Mouse (Mus musculus) lung, embryonic 15.5 days (tissue): Measurements from ENCODE around the gene Pex26. TPM values are rescaled to one million over a fixed set of nuclear protein-coding genes. Genes with fewer than 3 reads are reported as not detected.

ENCODE experiments used
- ATAC-seq: fragments of 200-750 bp; cut with Nextera tagmentation; 2 replicates; pipeline ENCODE4 v1.8.0; 2017; ENCODE audit warnings: moderate number of reproducible peaks, borderline replicate concordance; ENCODE audit not compliant: low FRiP score, low TSS enrichment; ENCODE audit errors: extremely low read depth
- H3K27ac ChIP-seq: fragments of 300-500 bp; sonication (generic); 2 replicates; pipeline ENCODE4 v1.5.1; 2015; ENCODE audit warnings: moderate library complexity, mild to moderate bottlenecking, inconsistent platforms
- H3K27me3 ChIP-seq: fragments of 300-500 bp; sonication (generic); 2 replicates; pipeline ENCODE4 v1.6.1; 2015; ENCODE audit warnings: inconsistent platforms
- H3K36me3 ChIP-seq: fragments of 300-500 bp; sonication (generic); 2 replicates; pipeline ENCODE4 v1.6.1; 2015; ENCODE audit warnings: inconsistent platforms
- H3K4me1 ChIP-seq: fragments of 300-500 bp; sonication (generic); 2 replicates; pipeline ENCODE4 v1.6.1; 2015; ENCODE audit warnings: inconsistent platforms
- H3K4me2 ChIP-seq: fragments of 300-500 bp; sonication (generic); 2 replicates; pipeline ENCODE4 v1.6.1; 2015; ENCODE audit warnings: inconsistent platforms, mild to moderate bottlenecking, moderate library complexity
- H3K4me3 ChIP-seq: fragments of 300-500 bp; sonication (generic); 2 replicates; pipeline ENCODE4 v1.5.1; 2015; ENCODE audit warnings: mild to moderate bottlenecking, inconsistent platforms
- H3K9ac ChIP-seq: fragments of 300-500 bp; sonication (generic); 2 replicates; pipeline ENCODE4 v1.6.1; 2015; ENCODE audit warnings: inconsistent platforms
- H3K9me3 ChIP-seq: fragments of 300-500 bp; sonication (generic); 2 replicates; pipeline ENCODE4 v1.6.1; 2016; ENCODE audit warnings: inconsistent platforms
- WGBS: fragments of 180-500 bp; shearing (Covaris S2); methylation state at CpG from one replicate; pipeline ENCODE4 v1.1.7; 2015; 5-methylcytosine and 5-hydroxymethylcytosine counted together
- polyA plus RNA-seq: library from polyadenylated mRNA; unstranded; fragments of >200 nt; fragmentation: Nextera tagmentation; extraction: Ambion mirVana; gene quantifications from 2 replicates; pipeline ENCODE4 v1.2.1, GENCODE M21; 2015

The Pex26 gene
- polyA plus RNA-seq, 1 experiment from 2014 or later: 13.5 TPM

DNA sequence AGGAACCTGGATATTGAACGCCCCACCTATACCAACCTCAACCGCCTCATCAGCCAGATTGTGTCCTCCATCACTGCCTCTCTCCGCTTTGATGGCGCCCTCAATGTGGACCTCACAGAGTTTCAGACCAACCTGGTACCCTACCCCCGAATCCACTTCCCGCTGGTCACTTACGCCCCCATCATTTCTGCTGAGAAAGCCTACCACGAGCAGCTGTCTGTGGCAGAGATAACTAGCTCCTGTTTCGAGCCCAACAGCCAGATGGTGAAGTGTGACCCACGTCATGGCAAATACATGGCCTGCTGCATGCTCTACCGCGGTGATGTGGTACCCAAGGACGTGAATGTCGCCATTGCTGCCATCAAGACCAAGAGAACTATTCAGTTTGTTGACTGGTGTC, 39.5 kb downstream of the Pex26 start:
- Histone ChIP-seq H3K4me2 (no peak overlapping the region), H3K4me3 (no peak overlapping the region), H3K27me3 (no peaks in the 10 kb centered on the region), H3K4me1 (no peaks in the 10 kb centered on the region), H3K9me3 (no peaks in the 10 kb centered on the region), H3K36me3 (0 out of 2 replicates have a peak, but pooled peaks cover 4% of the 10 kb centered on the region), H3K9ac (no peak overlapping the region), H3K27ac (no peak overlapping the region)
- WGBS: 97% methylated on average over 14 of the region's 14 CpGs
- no peak for ATAC-seq

DNA sequence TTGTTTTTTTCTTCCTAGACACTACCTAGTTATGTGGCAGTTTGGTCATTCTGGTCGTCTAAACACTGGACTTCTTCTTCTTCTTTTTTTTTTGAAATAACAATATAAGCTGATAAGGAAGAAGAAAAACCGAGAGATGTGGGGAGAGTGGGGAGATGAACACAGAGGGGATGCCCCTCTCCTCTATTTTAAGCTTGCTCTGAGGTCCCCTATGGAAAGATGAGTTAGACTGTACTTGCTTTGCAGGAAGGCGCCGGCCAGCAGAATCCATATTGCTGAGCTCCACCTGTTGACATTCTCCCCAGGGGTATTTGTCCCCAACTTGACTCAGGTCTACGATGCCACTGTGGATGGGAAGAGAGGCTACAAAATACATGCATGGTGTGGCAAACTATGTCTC, 40.6 kb downstream of the Pex26 start:
- H3K36me3 ChIP-seq: 0 out of 2 replicates have a peak, but pooled peaks cover 4% of the 10 kb centered on the region
- no peaks in the 10 kb centered on the region for H3K9me3 ChIP-seq
- no peak overlapping the region for H3K4me3 ChIP-seq
- no peak for ATAC-seq
- H3K4me1 ChIP-seq: no peaks in the 10 kb centered on the region
- WGBS: 59% methylated on average over 5 of the region's 5 CpGs
- no peaks in the 10 kb centered on the region for H3K27me3 ChIP-seq
- H3K4me2 ChIP-seq: no peak overlapping the region
- no peak overlapping the region for H3K9ac ChIP-seq
- H3K27ac ChIP-seq: no peak overlapping the region

DNA sequence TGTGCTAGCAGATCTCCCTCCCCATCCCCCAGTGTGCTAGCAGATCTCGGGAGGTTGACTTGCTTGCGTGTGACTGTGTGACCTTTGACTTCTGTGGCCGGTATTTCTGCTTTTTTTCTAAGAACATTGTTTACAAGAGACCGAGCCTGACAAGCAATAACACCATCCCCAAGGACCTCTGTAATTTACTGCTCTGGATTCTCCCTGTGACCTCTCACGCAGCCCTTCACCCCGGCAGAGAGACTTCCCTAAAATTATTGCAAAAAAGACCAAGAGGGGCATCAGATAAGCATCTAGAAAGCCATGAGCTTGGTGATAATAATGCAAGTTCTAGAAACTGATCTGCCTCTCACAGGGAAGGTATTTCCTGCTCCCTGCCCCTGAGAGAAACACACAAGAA, 41.5 kb downstream of the Pex26 start:
- H3K4me2 ChIP-seq: no peak overlapping the region
- 21% methylated on average over 6 of the region's 6 CpGs for WGBS
- H3K27ac ChIP-seq: no peak overlapping the region
- H3K9ac ChIP-seq: no peak overlapping the region
- no peak overlapping the region for H3K4me3 ChIP-seq
- H3K4me1 ChIP-seq: no peaks in the 10 kb centered on the region
- H3K27me3 ChIP-seq: no peaks in the 10 kb centered on the region
- H3K36me3 ChIP-seq: 0 out of 2 replicates have a peak, but pooled peaks cover 4% of the 10 kb centered on the region
- no peaks in the 10 kb centered on the region for H3K9me3 ChIP-seq
- no peak for ATAC-seq

DNA sequence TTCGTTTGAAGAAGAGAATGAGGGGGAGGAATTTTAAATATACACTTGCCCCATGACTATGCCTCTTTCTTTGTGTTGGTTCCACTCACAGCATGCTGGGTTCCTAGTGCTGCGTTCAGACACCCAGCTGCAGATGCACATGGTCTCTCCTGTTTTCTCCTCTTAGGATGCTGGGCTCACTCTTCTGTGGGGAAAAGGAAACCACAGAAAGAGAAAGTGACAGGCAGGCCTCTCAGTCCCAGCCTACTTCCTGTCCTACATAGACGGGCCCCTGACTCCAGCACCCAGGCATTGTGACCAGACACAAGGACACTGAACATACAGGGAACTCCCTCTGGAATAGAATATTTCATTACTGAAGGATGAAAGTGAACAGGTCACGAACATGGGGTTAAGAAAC, 42.6 kb downstream of the Pex26 start:
- Histone ChIP-seq H3K27me3 (no peaks in the 10 kb centered on the region), H3K27ac (no peak overlapping the region), H3K9ac (no peak overlapping the region), H3K9me3 (no peaks in the 10 kb centered on the region), H3K36me3 (0 out of 2 replicates have a peak, but pooled peaks cover 4% of the 10 kb centered on the region), H3K4me3 (no peak overlapping the region), H3K4me2 (no peak overlapping the region), H3K4me1 (no peaks in the 10 kb centered on the region)
- ATAC-seq: 0 out of 2 replicates have a peak, but pooled peaks have one; percentile 8
- WGBS: 51% methylated on average over 4 of the region's 4 CpGs

DNA sequence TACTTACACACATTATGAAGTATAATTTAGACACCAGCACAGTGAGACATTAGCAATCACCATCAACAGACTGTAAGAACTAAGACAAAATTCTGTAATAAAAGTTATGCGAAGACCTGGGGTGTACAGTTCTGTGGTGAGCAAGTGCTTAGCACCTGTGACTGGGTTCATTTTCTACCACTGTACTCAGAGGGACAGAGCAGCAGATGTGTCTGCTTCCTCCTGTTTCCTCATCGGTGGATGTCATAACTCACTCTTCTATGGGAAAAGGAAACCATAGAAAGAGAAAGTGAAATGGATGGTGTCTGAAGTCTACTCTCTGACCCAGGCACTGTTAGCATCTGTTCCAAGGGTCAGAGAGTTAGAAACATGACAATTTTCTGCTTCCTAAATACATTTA, 43.3 kb downstream of the Pex26 start:
- no peaks in the 10 kb centered on the region for H3K27me3 ChIP-seq
- no peak overlapping the region for H3K4me2 ChIP-seq
- no peak overlapping the region for H3K9ac ChIP-seq
- no peaks in the 10 kb centered on the region for H3K4me1 ChIP-seq
- H3K4me3 ChIP-seq: no peak overlapping the region
- WGBS: 70% methylated on average over 2 of the region's 2 CpGs
- no peaks in the 10 kb centered on the region for H3K9me3 ChIP-seq
- no peak for ATAC-seq
- H3K27ac ChIP-seq: no peak overlapping the region
- H3K36me3 ChIP-seq: 0 out of 2 replicates have a peak, but pooled peaks cover 4% of the 10 kb centered on the region

DNA sequence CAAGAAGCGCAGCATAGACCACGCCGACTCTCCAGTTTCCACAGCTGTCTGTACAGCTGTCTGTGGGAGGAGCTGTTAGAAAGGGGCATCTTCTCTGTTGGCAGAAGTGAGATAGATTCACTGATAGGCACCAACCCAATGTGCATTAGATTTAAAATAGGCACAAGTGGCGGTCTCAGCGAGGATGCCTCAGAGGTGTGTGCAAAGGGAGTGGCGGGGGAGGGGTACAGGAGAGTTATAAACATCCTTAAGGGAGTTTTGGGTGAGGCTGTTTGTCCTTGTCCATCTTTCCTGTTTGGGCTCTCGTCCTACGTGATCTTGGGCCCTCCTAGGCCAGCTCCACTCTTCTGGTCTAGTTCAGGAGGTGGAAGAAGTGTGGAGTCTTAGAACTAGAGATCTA, 45.0 kb downstream of the Pex26 start:
- WGBS: 58% methylated on average over 8 of the region's 8 CpGs
- Histone ChIP-seq H3K36me3 (no peaks in the 10 kb centered on the region), H3K9ac (no peak overlapping the region)

DNA sequence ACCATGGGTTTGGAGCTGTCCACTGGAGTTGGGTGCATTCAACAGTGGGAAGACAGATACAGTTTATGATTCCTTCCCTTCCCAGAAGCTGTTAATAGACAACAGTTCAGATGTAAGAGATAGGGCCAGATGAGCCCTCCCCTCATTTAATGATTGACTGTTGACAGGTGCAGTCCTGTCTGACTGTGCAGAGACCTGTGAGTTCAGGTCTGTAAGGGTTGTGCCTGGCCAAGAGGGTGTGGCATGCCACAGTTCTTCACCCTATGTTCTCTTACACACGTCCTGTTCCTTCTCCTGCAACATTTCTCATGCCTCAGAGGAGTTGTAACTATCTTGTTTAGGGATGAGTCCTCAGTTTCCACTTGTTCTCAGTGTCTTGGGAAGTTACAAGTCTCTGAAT, 49.2 kb downstream of the Pex26 start:
- no peak overlapping the region for H3K27ac ChIP-seq
- no peak overlapping the region for H3K4me3 ChIP-seq
- no peak for ATAC-seq
- no peaks in the 10 kb centered on the region for H3K9me3 ChIP-seq
- WGBS: 67% methylated on average over 1 of the region's 1 CpGs
- no peaks in the 10 kb centered on the region for H3K27me3 ChIP-seq
- H3K4me2 ChIP-seq: no peak overlapping the region
- H3K4me1 ChIP-seq: no peaks in the 10 kb centered on the region
- H3K9ac ChIP-seq: no peak overlapping the region
- no peaks in the 10 kb centered on the region for H3K36me3 ChIP-seq

More for the DNA sequence above, 45.0 kb downstream of the Pex26 start:
- no peak overlapping the region for H3K4me3 ChIP-seq
- no peaks in the 10 kb centered on the region for H3K27me3 ChIP-seq
- no peak overlapping the region for H3K27ac ChIP-seq
- H3K4me1 ChIP-seq: no peaks in the 10 kb centered on the region
- H3K9me3 ChIP-seq: no peaks in the 10 kb centered on the region
- ATAC-seq: no peak
- no peak overlapping the region for H3K4me2 ChIP-seq

DNA sequence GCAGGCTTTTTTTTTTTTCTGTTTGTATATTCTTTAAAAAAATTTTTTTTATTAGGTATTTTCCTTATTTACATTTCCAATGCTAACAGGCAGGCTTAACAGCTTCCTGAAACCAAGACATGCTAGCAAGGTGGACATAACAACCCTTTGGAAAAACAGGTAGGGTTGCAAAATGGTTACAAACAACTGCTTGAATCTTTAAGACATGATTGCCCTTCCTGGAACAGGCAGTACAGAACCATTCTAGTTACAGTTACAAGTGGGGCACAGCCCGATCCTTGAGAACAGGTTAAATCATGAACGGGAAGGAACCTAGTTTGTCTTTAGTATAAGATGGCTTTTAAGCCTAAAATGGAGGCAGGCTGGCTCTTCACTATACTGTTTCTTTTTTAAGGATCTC, 52.9 kb downstream of the Pex26 start:
- Histone ChIP-seq H3K36me3 (no peaks in the 10 kb centered on the region), H3K27me3 (no peaks in the 10 kb centered on the region), H3K4me1 (no peaks in the 10 kb centered on the region), H3K4me3 (no peak overlapping the region), H3K4me2 (no peak overlapping the region), H3K9ac (no peak overlapping the region), H3K27ac (no peak overlapping the region), H3K9me3 (no peaks in the 10 kb centered on the region)
- ATAC-seq: no peak
- 76% methylated on average over 2 of the region's 2 CpGs for WGBS

DNA sequence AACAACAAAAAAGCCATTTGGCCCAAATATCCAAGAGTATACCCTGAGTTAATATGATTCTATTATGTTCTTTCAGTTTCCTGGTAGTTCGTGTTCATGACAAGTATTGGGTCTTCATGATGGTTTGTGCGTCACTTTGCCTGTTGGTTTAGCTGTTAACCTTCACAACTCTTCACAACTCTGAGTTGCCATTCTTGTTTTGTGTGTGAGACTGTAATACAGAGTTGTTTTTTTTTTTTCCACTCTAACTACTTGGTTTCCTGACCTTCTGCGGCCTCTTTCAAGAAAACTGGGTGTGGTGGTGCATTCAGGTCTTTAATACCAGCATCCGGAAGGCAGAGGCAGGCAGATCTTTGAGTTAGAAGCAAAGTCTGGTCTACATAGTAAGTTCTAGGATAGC, 54.7 kb downstream of the Pex26 start:
- Histone ChIP-seq H3K9ac (no peak overlapping the region), H3K4me3 (no peak overlapping the region), H3K27me3 (peaks cover 6% of the 10 kb centered on the region; the same call in 1 of the 2 replicates), H3K4me2 (no peak overlapping the region), H3K36me3 (no peaks in the 10 kb centered on the region), H3K9me3 (no peaks in the 10 kb centered on the region), H3K27ac (no peak overlapping the region), H3K4me1 (no peaks in the 10 kb centered on the region)
- no peak for ATAC-seq
- WGBS: 92% methylated on average over 4 of the region's 4 CpGs

DNA sequence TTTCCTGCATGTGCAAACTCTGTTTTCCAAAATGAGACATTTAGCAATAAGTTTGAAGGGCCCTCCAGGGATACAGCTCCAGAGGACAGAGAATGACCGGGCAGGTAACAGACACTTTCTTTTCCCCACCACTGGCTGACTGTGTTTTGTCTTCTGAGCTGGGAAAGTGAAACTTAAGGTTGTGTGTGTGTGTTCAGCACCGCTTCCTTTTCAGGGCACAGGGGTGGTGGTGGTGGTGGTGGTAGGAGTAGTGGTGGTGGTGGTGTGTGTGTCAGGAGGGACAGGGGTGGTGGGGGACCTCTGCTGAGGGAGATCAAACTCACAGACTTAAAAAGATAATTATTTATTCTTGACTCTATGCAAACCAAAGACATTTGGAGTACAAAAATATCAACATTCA, 58.3 kb downstream of the Pex26 start:
- Histone ChIP-seq H3K36me3 (no peaks in the 10 kb centered on the region), H3K9me3 (no peaks in the 10 kb centered on the region)
- no peak for ATAC-seq

DNA sequence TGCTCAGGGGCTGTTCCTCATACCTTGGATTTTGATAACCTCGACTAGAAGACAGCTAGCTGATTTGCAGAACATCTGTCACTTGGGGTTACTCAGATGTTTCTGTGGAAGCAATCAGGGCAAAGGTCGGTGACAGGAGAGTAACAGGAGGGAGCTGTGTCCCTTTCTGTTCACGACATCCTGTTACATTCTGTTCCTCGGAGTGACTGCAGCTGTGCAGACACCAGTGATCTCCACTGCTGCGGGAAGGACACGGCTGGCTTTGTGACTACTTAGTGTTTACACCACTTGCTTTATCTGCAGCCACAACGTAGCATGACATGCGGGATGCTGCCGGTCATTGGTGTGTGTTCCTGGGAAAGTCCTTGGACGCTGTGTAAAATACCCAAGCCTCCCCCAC, 59.7 kb downstream of the Pex26 start:
- WGBS: 25% methylated on average over 10 of the region's 10 CpGs
- Histone ChIP-seq H3K4me1 (no peaks in the 10 kb centered on the region), H3K4me3 (no peak overlapping the region), H3K9me3 (no peaks in the 10 kb centered on the region), H3K27ac (no peak overlapping the region), H3K27me3 (peaks cover 6% of the 10 kb centered on the region; the same call in 1 of the 2 replicates), H3K36me3 (no peaks in the 10 kb centered on the region), H3K4me2 (no peak overlapping the region), H3K9ac (no peak overlapping the region)
- no peak for ATAC-seq

More for the DNA sequence above, 58.3 kb downstream of the Pex26 start:
- Histone ChIP-seq H3K27ac (no peak overlapping the region), H3K4me2 (no peak overlapping the region), H3K27me3 (peaks cover 6% of the 10 kb centered on the region; the same call in 1 of the 2 replicates), H3K9ac (no peak overlapping the region), H3K4me1 (no peaks in the 10 kb centered on the region), H3K4me3 (no peak overlapping the region)
- 73% methylated on average over 2 of the region's 2 CpGs for WGBS

DNA sequence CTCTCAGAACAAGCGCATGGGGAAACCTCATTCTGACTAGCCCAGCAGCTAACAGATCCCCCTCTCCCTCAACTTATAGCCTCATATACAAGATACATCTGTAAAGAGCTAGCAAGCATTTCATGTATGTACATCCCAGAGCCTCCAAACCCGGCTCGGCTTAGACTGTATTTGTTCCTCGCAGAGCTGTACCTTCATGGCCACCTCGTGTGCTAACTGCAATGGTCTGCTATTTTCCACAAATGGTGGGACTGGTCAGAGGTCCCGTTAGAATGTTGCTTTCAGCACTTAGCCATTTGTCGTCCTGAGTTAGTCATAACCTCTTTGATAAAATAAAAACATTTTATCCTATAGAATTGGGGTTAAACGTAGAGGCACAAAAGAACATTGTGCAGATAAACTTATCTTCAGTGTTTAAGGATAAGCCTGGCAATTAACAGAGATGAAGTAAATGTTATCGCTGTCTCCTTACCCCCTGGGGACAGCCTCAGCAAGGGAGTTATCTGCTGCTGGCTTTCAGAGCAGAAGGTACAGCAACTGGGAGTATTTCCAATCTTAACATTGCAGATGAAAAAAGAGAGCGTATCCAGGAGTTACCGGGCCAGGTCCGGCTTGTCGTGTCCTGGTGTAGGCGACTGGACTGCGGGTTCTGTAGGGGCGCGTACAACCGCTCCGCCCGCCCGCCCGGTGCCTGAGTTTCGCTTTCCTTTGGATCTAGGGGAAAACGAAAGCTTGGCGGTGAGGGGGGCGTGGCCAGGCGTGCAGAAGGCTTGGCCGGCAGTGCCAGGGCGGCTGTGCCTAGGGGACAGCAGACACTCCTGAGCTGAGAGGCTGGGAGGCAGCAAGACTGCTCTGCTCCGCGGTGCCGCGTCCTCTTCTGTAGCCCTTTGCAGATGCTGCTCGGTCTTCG, 61.9 kb downstream of the Pex26 start, which contains the start of gene Usp18:
Usp18 (plus strand) TSS at position 780 of the 910 bp plus-strand sequence.
- 4% methylated on average over 35 of the region's 35 CpGs for WGBS
- H3K4me1 ChIP-seq: peaks cover 3% of the 10 kb centered on the region; the same call in 1 of the 2 replicates
- no peaks in the 10 kb centered on the region for H3K36me3 ChIP-seq
- peak within 1 kb of the TSS; percentile 68 for H3K4me3 ChIP-seq
- H3K4me2 ChIP-seq: peak within 1 kb of the TSS; percentile 71
- peak within 1 kb of the TSS; percentile 57 for H3K9ac ChIP-seq
- peak; percentile 96 for ATAC-seq
- peak within 1 kb of the TSS; percentile 46; the same call in 1 of the 2 replicates for H3K27ac ChIP-seq
- H3K9me3 ChIP-seq: no peaks in the 10 kb centered on the region
- peaks cover 6% of the 10 kb centered on the region; the same call in 1 of the 2 replicates for H3K27me3 ChIP-seq
